Mouse (Mus musculus) left cerebral cortex, postnatal 25 days (tissue): ENCODE data around the gene Fiz1. TPM values are rescaled to one million over a fixed set of nuclear protein-coding genes. Genes with fewer than 3 reads are reported as not detected.

Experiments
- DNase-seq, 2 experiments: peaks; one replicate each; pipeline ENCODE4 v3.0.0; 2022; ENCODE audit warnings: low spot score in 2 of 2, mixed read lengths in 1 of 2
- intact Hi-C: fragments of 180-260 bp; cut with DNase I; formaldehyde crosslinking; loops from one replicate; pipeline ENCODE4 v1.15.1; 2025
- total RNA-seq, 2 experiments: library from RNA; stranded (reverse); gene quantifications; 2 replicates each; pipeline ENCODE4 v1.2.3; 2021

The Fiz1 gene
- 10 to 100 TPM; 21.2 to 31.2 TPM for total RNA-seq

- DNase-seq: peak; percentile 96 to 99
- intact Hi-C loops: loop anchor here (2.0 kb wide), 2 partner anchors 18 to 72 kb away; partner anchors contain the start of gene Zfp579
These were observed at the start of gene Fiz1, which contains the start of gene Zfp524 for GRCm38 (mm10) chr7:5014251-5015117. TSS of gene Fiz1 (minus strand) at chr7:5014697. TSS of gene Zfp524 (plus strand) at chr7:5014415.

GRCm38 (mm10) chr7:5062360-5063001 lies 48.0 kb upstream of the Fiz1 start:
- DNase-seq: peak; percentile 75 to 83
- intact Hi-C loops: loop anchor here (1.0 to 10.0 kb wide), 2 partner anchors 18 to 928 kb away; partner anchors contain the start of genes Epn1 and Leng8

- intact Hi-C loops: loop anchor here (1.0 to 10.0 kb wide), 3 partner anchors 18 to 927 kb away; partner anchors contain the start of genes Ccdc106, Epn1, Leng8 and Zfp865
- peak; percentile 92 to 94 for DNase-seq
These were observed 47.4 kb upstream of the Fiz1 start, which contains the start of gene U2af2 for GRCm38 (mm10) chr7:5061774-5062359. TSS of gene U2af2 (plus strand) at chr7:5062143.

GRCm38 (mm10) chr7:5060944-5061773 lies 46.7 kb upstream of the Fiz1 start:
- peak; percentile 99 for DNase-seq
- intact Hi-C loops: loop anchor here (1.0 to 10.0 kb wide), 2 partner anchors 41 to 926 kb away; partner anchors contain the start of genes Ccdc106, Leng8 and Zfp865

- peak; percentile 81 to 85 for DNase-seq
- intact Hi-C loops: loop anchor here (10.0 kb wide), 1 partner anchor 925 kb away; the partner anchor contains the start of gene Leng8
These were observed 45.8 kb upstream of the Fiz1 start for GRCm38 (mm10) chr7:5060239-5060731.

GRCm38 (mm10) chr7:5059421-5059820 lies 44.9 kb upstream of the Fiz1 start:
- no peak for DNase-seq
- intact Hi-C loops: no loop called here

- intact Hi-C loops: no loop called here
These were observed 44.1 kb upstream of the Fiz1 start for GRCm38 (mm10) chr7:5058631-5059030.

GRCm38 (mm10) chr7:5057804-5058203 lies 43.3 kb upstream of the Fiz1 start:
- DNase-seq: no peak
- intact Hi-C loops: no loop called here

More at GRCm38 (mm10) chr7:5058631-5059030, 44.1 kb upstream of the Fiz1 start:
- no peak for DNase-seq

GRCm38 (mm10) chr7:5057381-5057780 lies 42.9 kb upstream of the Fiz1 start:
- intact Hi-C loops: no loop called here
- DNase-seq: no peak

GRCm38 (mm10) chr7:5056651-5057263 lies 42.3 kb upstream of the Fiz1 start:
- intact Hi-C loops: no loop called here
- DNase-seq: peak; percentile 64 to 72

- peak in 1 of 2 experiments; percentile 55 for DNase-seq
- intact Hi-C loops: no loop called here
These were observed 39.1 kb upstream of the Fiz1 start for GRCm38 (mm10) chr7:5053456-5054179.

GRCm38 (mm10) chr7:5052931-5053343 lies 38.4 kb upstream of the Fiz1 start:
- intact Hi-C loops: no loop called here
- no peak for DNase-seq

GRCm38 (mm10) chr7:5052438-5052837 lies 37.9 kb upstream of the Fiz1 start:
- DNase-seq: no peak
- intact Hi-C loops: no loop called here

GRCm38 (mm10) chr7:5051193-5052192 lies 37.0 kb upstream of the Fiz1 start, which contains the start of gene Zfp580:
TSS of gene Zfp580 (plus strand) at chr7:5051538.
- intact Hi-C loops: loop anchor here (2.0 kb wide), 2 partner anchors 31 to 55 kb away; partner anchors contain the start of genes Ccdc106, Zfp579 and Zfp865

GRCm38 (mm10) chr7:5047313-5047712 lies 32.8 kb upstream of the Fiz1 start:
- intact Hi-C loops: loop anchor here (1.0 kb wide), 1 partner anchor 104 kb away; no protein-coding TSS in a partner anchor
- DNase-seq: no peak

More at GRCm38 (mm10) chr7:5051193-5052192, 37.0 kb upstream of the Fiz1 start, which contains the start of gene Zfp580:
- peak; percentile 78 to 82 for DNase-seq

GRCm38 (mm10) chr7:5046112-5046511 lies 31.6 kb upstream of the Fiz1 start:
- intact Hi-C loops: no loop called here
- DNase-seq: no peak
